Mouse (Mus musculus) lung, embryonic 16.5 days (tissue): ENCODE results near the gene Vezf1. TPM values are rescaled to one million over a fixed set of nuclear protein-coding genes. Genes with fewer than 3 reads are reported as not detected.

Experiments
- ATAC-seq: fragments of 200-750 bp; cut with Nextera tagmentation; 2 replicates; pipeline ENCODE4 v1.8.0; 2017; ENCODE audit warnings: low read depth, mild to moderate bottlenecking, moderate library complexity
- H3K27ac ChIP-seq: fragments of 300-500 bp; sonication (generic); 2 replicates; pipeline ENCODE4 v1.5.1; 2014; ENCODE audit warnings: mild to moderate bottlenecking, control low read depth, low read length
- H3K27me3 ChIP-seq: fragments of 300-500 bp; sonication (generic); 2 replicates; pipeline ENCODE4 v1.6.1; 2014; ENCODE audit warnings: low read depth, low read length, mixed read lengths; ENCODE audit not compliant: control insufficient read depth, insufficient read depth
- H3K36me3 ChIP-seq: fragments of 300-500 bp; sonication (generic); 2 replicates; pipeline ENCODE4 v1.6.1; 2014; ENCODE audit warnings: low read length; ENCODE audit not compliant: control insufficient read depth, insufficient read depth
- H3K4me1 ChIP-seq: fragments of 300-500 bp; sonication (generic); replicated peaks from 2 replicates; pipeline ENCODE4 v1.6.1; 2014; ENCODE audit warnings: low read length, mixed read lengths; ENCODE audit not compliant: control insufficient read depth, insufficient read depth
- H3K4me2 ChIP-seq: fragments of 300-500 bp; sonication (generic); 2 replicates; pipeline ENCODE4 v1.6.1; 2014; ENCODE audit warnings: low read depth, low read length, control low read depth
- H3K4me3 ChIP-seq: fragments of 300-500 bp; sonication (generic); 2 replicates; pipeline ENCODE4 v1.5.1; 2014; ENCODE audit warnings: mild to moderate bottlenecking, low read length, control low read depth
- H3K9ac ChIP-seq: fragments of 300-500 bp; sonication (generic); 2 replicates; pipeline ENCODE4 v1.6.1; 2014; ENCODE audit warnings: low read length, control low read depth
- H3K9me3 ChIP-seq: fragments of 300-500 bp; sonication (generic); 2 replicates; pipeline ENCODE4 v1.6.1; 2016; ENCODE audit warnings: low read length; ENCODE audit not compliant: control insufficient read depth
- WGBS: fragments of 180-500 bp; shearing (Covaris S2); extraction: QIAGEN DNeasy Blood & Tissue Kit; methylation state at CpG from one replicate; pipeline ENCODE4 v1.1.7; 2014; 5-methylcytosine and 5-hydroxymethylcytosine counted together
- polyA plus RNA-seq: library from polyadenylated mRNA; unstranded; fragments of >200 nt; fragmentation: Nextera tagmentation; extraction: Ambion mirVana; gene quantifications from 2 replicates; pipeline ENCODE4 v1.2.1, GENCODE M21; 2015

Gene Vezf1
- polyA plus RNA-seq, 1 experiment from 2014 or later, result 38.2 TPM

- H3K9me3 ChIP-seq, result no peaks in the 10 kb centered on the region
- WGBS, result 51% methylated on average over 6 of the region's 7 CpGs
- no peaks in the 10 kb centered on the region for H3K27me3 ChIP-seq
- H3K27ac ChIP-seq, result no peak overlapping the region
- no peaks in the 10 kb centered on the region for H3K36me3 ChIP-seq
- no peak overlapping the region for H3K9ac ChIP-seq
- H3K4me1 ChIP-seq, result peaks cover 7% of the 10 kb centered on the region; the same call in 1 of the 2 replicates
- 0 out of 2 replicates have a peak, but pooled peaks have one; percentile 40 for ATAC-seq
- no peak overlapping the region for H3K4me3 ChIP-seq
- H3K4me2 ChIP-seq, result no peak overlapping the region
Measured at GRCm38 (mm10) chr11:88125483-88125882, 57.4 kb downstream of the Vezf1 start.

GRCm38 (mm10) chr11:88126306-88126793, 58.3 kb downstream of the Vezf1 start:
- Histone ChIP-seq H3K4me3 (no peak overlapping the region), H3K27ac (no peak overlapping the region), H3K27me3 (no peaks in the 10 kb centered on the region), H3K9ac (no peak overlapping the region), H3K36me3 (no peaks in the 10 kb centered on the region), H3K4me2 (no peak overlapping the region), H3K9me3 (no peaks in the 10 kb centered on the region), H3K4me1 (peaks cover 8% of the 10 kb centered on the region; the same call in 1 of the 2 replicates)
- 44% methylated on average over 5 of the region's 5 CpGs for WGBS
- ATAC-seq, result peak; percentile 63; the same call in 1 of the 2 replicates

- no peak for ATAC-seq
- Histone ChIP-seq H3K27ac (no peak overlapping the region), H3K36me3 (no peaks in the 10 kb centered on the region), H3K9ac (no peak overlapping the region), H3K27me3 (no peaks in the 10 kb centered on the region), H3K9me3 (no peaks in the 10 kb centered on the region), H3K4me2 (no peak overlapping the region), H3K4me3 (no peak overlapping the region), H3K4me1 (peaks cover 18% of the 10 kb centered on the region)
- WGBS, result 89% methylated on average over 9 of the region's 9 CpGs
Measured at GRCm38 (mm10) chr11:88128461-88128860, 60.4 kb downstream of the Vezf1 start.

GRCm38 (mm10) chr11:88129281-88129680, 61.2 kb downstream of the Vezf1 start:
- Histone ChIP-seq H3K27ac (no peak overlapping the region), H3K9ac (no peak overlapping the region), H3K4me3 (no peak overlapping the region), H3K27me3 (no peaks in the 10 kb centered on the region), H3K4me1 (peaks cover 14% of the 10 kb centered on the region), H3K9me3 (no peaks in the 10 kb centered on the region), H3K4me2 (no peak overlapping the region), H3K36me3 (no peaks in the 10 kb centered on the region)
- WGBS, result 80% methylated on average over 3 of the region's 3 CpGs
- ATAC-seq, result no peak

GRCm38 (mm10) chr11:88129935-88130334, 61.9 kb downstream of the Vezf1 start:
- no peak for ATAC-seq
- no peaks in the 10 kb centered on the region for H3K36me3 ChIP-seq
- H3K9me3 ChIP-seq, result no peaks in the 10 kb centered on the region
- no peak overlapping the region for H3K4me2 ChIP-seq
- H3K27me3 ChIP-seq, result no peaks in the 10 kb centered on the region
- WGBS, result 96% methylated on average over 10 of the region's 10 CpGs
- H3K4me1 ChIP-seq, result peaks cover 14% of the 10 kb centered on the region
- H3K4me3 ChIP-seq, result no peak overlapping the region
- no peak overlapping the region for H3K9ac ChIP-seq
- H3K27ac ChIP-seq, result no peak overlapping the region

- Histone ChIP-seq H3K4me3 (peak overlapping the region; percentile 14; the same call in 1 of the 2 replicates), H3K9ac (peak overlapping the region; percentile 11; the same call in 1 of the 2 replicates), H3K36me3 (no peaks in the 10 kb centered on the region)
Measured at GRCm38 (mm10) chr11:88131847-88132246, 63.8 kb downstream of the Vezf1 start.

More at GRCm38 (mm10) chr11:88131847-88132246, 63.8 kb downstream of the Vezf1 start:
- WGBS, result 32% methylated on average over 8 of the region's 8 CpGs
- Histone ChIP-seq H3K4me1 (peaks cover 11% of the 10 kb centered on the region), H3K4me2 (peak overlapping the region; percentile 28; the same call in 1 of the 2 replicates), H3K27me3 (no peaks in the 10 kb centered on the region), H3K27ac (peak overlapping the region; percentile 11), H3K9me3 (no peaks in the 10 kb centered on the region)
- ATAC-seq, result peak; percentile 77

Other genes starting within 250 kb of the Vezf1 start
- 0.23 TPM in 1 of 2 replicates, not detected in the other for gene Lpo, start 240.0 kb upstream of the Vezf1 start, polyA plus RNA-seq
- 14.7 and 15.5 TPM in 2 replicates for gene Mks1, start 215.1 kb upstream of the Vezf1 start, polyA plus RNA-seq
- not detected in 2 replicates for gene Epx, start 192.7 kb upstream of the Vezf1 start, polyA plus RNA-seq
- gene Olfr462, start 176.0 kb upstream of the Vezf1 start, polyA plus RNA-seq, result not detected in 2 replicates
- gene Olfr463, start 170.9 kb upstream of the Vezf1 start, polyA plus RNA-seq, result not detected in 2 replicates
- not detected in 2 replicates for gene Olfr464, start 147.3 kb upstream of the Vezf1 start, polyA plus RNA-seq
- 23.4 and 24.5 TPM in 2 replicates for gene Dynll2, start 80.7 kb upstream of the Vezf1 start, polyA plus RNA-seq
- 257 and 272 TPM in 2 replicates for gene Srsf1, start 20.9 kb upstream of the Vezf1 start, polyA plus RNA-seq
- gene Cuedc1, start 29.8 kb downstream of the Vezf1 start, polyA plus RNA-seq, result 11.3 and 11.8 TPM in 2 replicates
- gene Mrps23, start 136.1 kb downstream of the Vezf1 start, polyA plus RNA-seq, result 50.6 and 55.5 TPM in 2 replicates
- gene Ccdc182, start 225.8 kb downstream of the Vezf1 start, polyA plus RNA-seq, result not detected in 2 replicates